Mouse (Mus musculus) heart, postnatal 4 days (tissue): ENCODE results near the gene Mrgprh. TPM values are rescaled to one million over a fixed set of nuclear protein-coding genes. Genes with fewer than 3 reads are reported as not detected.
A peak's percentile ranks its signal among the peaks of the same experiment; 100 is the strongest.

Source experiments
- DNase-seq: peaks from one replicate; pipeline ENCODE4 v3.0.0; 2021
- total RNA-seq, 2 experiments: library from RNA; stranded (reverse); gene quantifications; 2 replicates each; pipeline ENCODE4 v1.2.3; 2021

Mrgprh gene
- total RNA-seq: under 1 TPM; 0.36 to 0.95 TPM

- no peak for DNase-seq
Measured at GRCm38 (mm10) chr17:12875734-12876133, at the start of gene Mrgprh. Mrgprh (plus strand) TSS chr17:12876034.

- DNase-seq: no peak
Measured at GRCm38 (mm10) chr17:12830351-12830750, 45.5 kb upstream of the Mrgprh start.

- DNase-seq: peak; percentile 73
Measured at GRCm38 (mm10) chr17:12832231-12832630, 43.6 kb upstream of the Mrgprh start.

- no peak for DNase-seq
Measured at GRCm38 (mm10) chr17:12832657-12833056, 43.2 kb upstream of the Mrgprh start.

- DNase-seq: no peak
Measured at GRCm38 (mm10) chr17:12834317-12834716, 41.5 kb upstream of the Mrgprh start.

GRCm38 (mm10) chr17:12834826-12835225 is 41.0 kb upstream of the Mrgprh start:
- DNase-seq: no peak

- no peak for DNase-seq
Measured at GRCm38 (mm10) chr17:12835738-12836137, 40.1 kb upstream of the Mrgprh start.

GRCm38 (mm10) chr17:12839475-12840267 is 36.2 kb upstream of the Mrgprh start:
- no peak for DNase-seq

GRCm38 (mm10) chr17:12843826-12844225 is 32.0 kb upstream of the Mrgprh start:
- DNase-seq: no peak

- no peak for DNase-seq
Measured at GRCm38 (mm10) chr17:12844540-12844939, 31.3 kb upstream of the Mrgprh start.

- DNase-seq: no peak
Measured at GRCm38 (mm10) chr17:12845862-12846261, 30.0 kb upstream of the Mrgprh start.

- no peak for DNase-seq
Measured at GRCm38 (mm10) chr17:12846474-12846873, 29.4 kb upstream of the Mrgprh start.

- no peak for DNase-seq
Measured at GRCm38 (mm10) chr17:12847736-12848135, 28.1 kb upstream of the Mrgprh start.

GRCm38 (mm10) chr17:12849778-12850382 is 26.0 kb upstream of the Mrgprh start:
- no peak for DNase-seq

- DNase-seq: no peak
Measured at GRCm38 (mm10) chr17:12851689-12852088, 24.1 kb upstream of the Mrgprh start.

- DNase-seq: no peak
Measured at GRCm38 (mm10) chr17:12853821-12854220, 22.0 kb upstream of the Mrgprh start.

- DNase-seq: no peak
Measured at GRCm38 (mm10) chr17:12854386-12854785, 21.4 kb upstream of the Mrgprh start.

GRCm38 (mm10) chr17:12857395-12857794 is 18.4 kb upstream of the Mrgprh start:
- no peak for DNase-seq

- no peak for DNase-seq
Measured at GRCm38 (mm10) chr17:12858072-12858471, 17.8 kb upstream of the Mrgprh start.

GRCm38 (mm10) chr17:12859006-12859520 is 16.8 kb upstream of the Mrgprh start:
- DNase-seq: no peak

- no peak for DNase-seq
Measured at GRCm38 (mm10) chr17:12864111-12864510, 11.7 kb upstream of the Mrgprh start.

- DNase-seq: no peak
Measured at GRCm38 (mm10) chr17:12865407-12865806, 10.4 kb upstream of the Mrgprh start.

- DNase-seq: peak; percentile 33
Measured at GRCm38 (mm10) chr17:12866853-12867252, 9.0 kb upstream of the Mrgprh start.

GRCm38 (mm10) chr17:12868043-12868442 is 7.8 kb upstream of the Mrgprh start, which contains the start of gene Mas1:
Mas1 (minus strand) TSS chr17:12868143.
- DNase-seq: no peak
